Mouse (Mus musculus): ENCODE data around the gene Cep57.
"Not testable (repeated sequence)": the region's sequence is repeated elsewhere in the genome, so short reads cannot be mapped to it uniquely, and the experiment has no call there.

Gene Cep57

GRCm38 (mm10) chr9:13794302-13794701 lies 32.6 kb downstream of the Cep57 start:
- no peak for DNase-seq (ENCODE audit: low read depth)

GRCm38 (mm10) chr9:13790864-13791263 lies 36.0 kb downstream of the Cep57 start:
- not testable (repeated sequence) for DNase-seq (ENCODE audit: low read depth)

GRCm38 (mm10) chr9:13781985-13782384 lies 44.9 kb downstream of the Cep57 start:
- DNase-seq (ENCODE audit: low read depth) = no peak

- no peak for DNase-seq (ENCODE audit: low read depth)
Observed at GRCm38 (mm10) chr9:13774732-13775131, 52.2 kb downstream of the Cep57 start.

GRCm38 (mm10) chr9:13766570-13766969 lies 60.3 kb downstream of the Cep57 start:
- DNase-seq (ENCODE audit: low read depth) = no peak

GRCm38 (mm10) chr9:13765624-13766023 lies 61.3 kb downstream of the Cep57 start:
- peak; percentile 62 for DNase-seq (ENCODE audit: low read depth)

- DNase-seq (ENCODE audit: low read depth) = no peak
Observed at GRCm38 (mm10) chr9:13760430-13760829, 66.5 kb downstream of the Cep57 start.

Measured in fibroblast of lung, adult 2 months (primary cell).